Mouse (Mus musculus) frontal cortex, adult 2 months (tissue): ENCODE measurements at regions not wholly inside any gene's neighbourhood (a gene's known extent, or its start where the extent isn't known, plus 50 kb on each side); places are given as distances from the start of the nearest gene placed in this dataset.

Experiments used
- DNase-seq, 2 experiments: peaks; one replicate each; pipeline ENCODE4 v3.0.0; 2022; ENCODE audit warnings: low spot score in 1 of 2; ENCODE audit errors: extremely low spot score in 1 of 2

- peak in 1 of 2 experiments; percentile 19 for DNase-seq
Observed at GRCm38 (mm10) chr6:143531477-143531876, 364.5 kb downstream of the Etnk1 start.

GRCm38 (mm10) chr6:143532380-143532779, 365.4 kb downstream of the Etnk1 start:
- DNase-seq, result no peak

- DNase-seq, result peak in 1 of 2 experiments; percentile 54
Observed at GRCm38 (mm10) chr6:143535265-143535664, 368.2 kb downstream of the Etnk1 start.

- peak in 1 of 2 experiments; percentile 46 for DNase-seq
Observed at GRCm38 (mm10) chr6:143535726-143536125, 368.7 kb downstream of the Etnk1 start.

- DNase-seq, result no peak
Observed at GRCm38 (mm10) chr6:143536525-143537293, 369.7 kb downstream of the Etnk1 start.

- DNase-seq, result peak in 1 of 2 experiments; percentile 34
Observed at GRCm38 (mm10) chr6:143547406-143547903, 380.4 kb downstream of the Etnk1 start.

GRCm38 (mm10) chr6:143554946-143555345, 387.9 kb downstream of the Etnk1 start:
- peak; percentile 33 to 60 for DNase-seq

GRCm38 (mm10) chr6:143558046-143558884, 391.2 kb downstream of the Etnk1 start:
- DNase-seq, result no peak

GRCm38 (mm10) chr6:143559316-143559715, 392.3 kb downstream of the Etnk1 start:
- DNase-seq, result no peak

- no peak for DNase-seq
Observed at GRCm38 (mm10) chr6:143561316-143562088, 394.5 kb downstream of the Etnk1 start.

- DNase-seq, result no peak
Observed at GRCm38 (mm10) chr6:143571356-143572115, 404.5 kb downstream of the Etnk1 start.

GRCm38 (mm10) chr6:143579223-143579622, 412.2 kb downstream of the Etnk1 start:
- DNase-seq, result no peak

GRCm38 (mm10) chr6:143589666-143590065, 422.6 kb downstream of the Etnk1 start:
- no peak for DNase-seq

GRCm38 (mm10) chr6:143590231-143590630, 423.2 kb downstream of the Etnk1 start:
- DNase-seq, result no peak

GRCm38 (mm10) chr6:143592490-143592889, 425.5 kb downstream of the Etnk1 start:
- no peak for DNase-seq

GRCm38 (mm10) chr6:143595486-143595885, 428.5 kb downstream of the Etnk1 start:
- DNase-seq, result no peak

- DNase-seq, result no peak
Observed at GRCm38 (mm10) chr6:143597414-143597813, 430.4 kb downstream of the Etnk1 start.

GRCm38 (mm10) chr6:143598916-143599315, 431.9 kb downstream of the Etnk1 start:
- DNase-seq, result no peak

- peak in 1 of 2 experiments; percentile 31 for DNase-seq
Observed at GRCm38 (mm10) chr6:143609100-143609499, 442.1 kb downstream of the Etnk1 start.

GRCm38 (mm10) chr6:143612966-143613365, 445.9 kb downstream of the Etnk1 start:
- no peak for DNase-seq
